Mouse (Mus musculus) mouse trophoblast stem cell (cell line): Measurements from ENCODE around the gene Klhl40.

Experiments used
- in situ Hi-C, 2 experiments: fragments of 300-500 bp; cut with MseI, MboI; formaldehyde crosslinking; loops; 2 replicates in 1 of 2; 3 replicates in 1 of 2; pipeline ENCODE4 v1.15.1; 2025

The Klhl40 gene

GRCm38 (mm10) chr9:121776511-121776910, 896 bp upstream of the Klhl40 start:
- in situ Hi-C loops, result loop anchor here in 1 of 2 experiments (5.0 kb wide), 1 partner anchor 51 kb away; no protein-coding TSS in a partner anchor

- in situ Hi-C loops, result loop anchor here in 1 of 2 experiments (5.0 kb wide), 1 partner anchor 49 kb away; no protein-coding TSS in a partner anchor
These were observed 738 bp downstream of the Klhl40 start for GRCm38 (mm10) chr9:121778066-121778624.

GRCm38 (mm10) chr9:121784801-121785200, 7.4 kb downstream of the Klhl40 start:
- in situ Hi-C loops, result no loop called here

GRCm38 (mm10) chr9:121785261-121785660, 7.9 kb downstream of the Klhl40 start:
- in situ Hi-C loops, result no loop called here

GRCm38 (mm10) chr9:121786359-121786758, 9.0 kb downstream of the Klhl40 start:
- in situ Hi-C loops, result no loop called here

GRCm38 (mm10) chr9:121791206-121791605, 13.8 kb downstream of the Klhl40 start:
- in situ Hi-C loops, result no loop called here

- in situ Hi-C loops, result no loop called here
These were observed 14.5 kb downstream of the Klhl40 start, which contains the start of gene Hhatl for GRCm38 (mm10) chr9:121791757-121792521. Gene Hhatl, minus strand, starts transcription at chr9:121792507.

- in situ Hi-C loops, result no loop called here
These were observed 17.6 kb downstream of the Klhl40 start for GRCm38 (mm10) chr9:121794972-121795539.

- in situ Hi-C loops, result no loop called here
These were observed 20.3 kb downstream of the Klhl40 start for GRCm38 (mm10) chr9:121797722-121798121.

- in situ Hi-C loops, result no loop called here
These were observed 21.6 kb downstream of the Klhl40 start for GRCm38 (mm10) chr9:121798887-121799520.

- in situ Hi-C loops, result no loop called here
These were observed 25.3 kb downstream of the Klhl40 start for GRCm38 (mm10) chr9:121802747-121803146.

- in situ Hi-C loops, result no loop called here
These were observed 30.1 kb downstream of the Klhl40 start for GRCm38 (mm10) chr9:121807546-121807945.

- in situ Hi-C loops, result no loop called here
These were observed 30.5 kb downstream of the Klhl40 start for GRCm38 (mm10) chr9:121807947-121808346.

- in situ Hi-C loops, result no loop called here
These were observed 31.1 kb downstream of the Klhl40 start for GRCm38 (mm10) chr9:121808511-121808910.

- in situ Hi-C loops, result no loop called here
These were observed 32.8 kb downstream of the Klhl40 start for GRCm38 (mm10) chr9:121810081-121810821.

GRCm38 (mm10) chr9:121815183-121815582, 37.8 kb downstream of the Klhl40 start:
- in situ Hi-C loops, result no loop called here

- in situ Hi-C loops, result no loop called here
These were observed 41.8 kb downstream of the Klhl40 start for GRCm38 (mm10) chr9:121819073-121819770.

GRCm38 (mm10) chr9:121819771-121820471, 42.5 kb downstream of the Klhl40 start:
- in situ Hi-C loops, result no loop called here

GRCm38 (mm10) chr9:121820765-121821164, 43.4 kb downstream of the Klhl40 start:
- in situ Hi-C loops, result no loop called here

GRCm38 (mm10) chr9:121822585-121822991, 45.2 kb downstream of the Klhl40 start:
- in situ Hi-C loops, result no loop called here
